Mouse (Mus musculus): ENCODE results near the gene Gm15319. TPM values are rescaled to one million over a fixed set of nuclear protein-coding genes. Genes with fewer than 3 reads are reported as not detected.
"Not testable (repeated sequence)": the region's sequence is repeated elsewhere in the genome, so short reads cannot be mapped to it uniquely, and the experiment has no call there.

Gene Gm15319
- total and polyA plus RNA-seq, 2 experiments from 2014 or later, result 0.19 TPM; not detected in 1

DNA sequence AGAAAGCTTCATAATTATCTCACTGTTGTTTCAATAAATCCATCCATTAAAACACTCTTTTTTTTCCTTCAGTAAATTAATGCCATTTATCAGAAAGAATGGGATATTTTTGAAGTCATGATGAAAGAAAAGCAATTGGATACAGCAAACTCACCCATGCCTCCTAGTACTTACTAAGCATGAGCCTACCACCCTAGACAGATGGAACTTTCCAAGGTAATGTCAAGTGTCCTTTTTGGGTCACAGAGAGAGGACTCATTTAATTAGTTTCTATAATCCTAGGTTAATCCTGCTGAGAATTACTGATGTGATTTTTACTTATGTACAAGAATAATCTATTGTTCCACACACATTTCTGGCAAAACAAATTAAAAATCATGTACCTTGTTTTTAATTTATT, 69.0 kb downstream of the Gm15319 start:
- H3K9ac ChIP-seq (replicated peaks; ENCODE audit: low read depth, low read length); DNase-seq (ENCODE audit: low spot score); H3K4me2 ChIP-seq (ENCODE audit: low read depth, low read length); H3K4me3 ChIP-seq (ENCODE audit: low read depth, low read length); H3K4me1 ChIP-seq (ENCODE audit: control insufficient read depth, insufficient read depth); H3K27ac ChIP-seq (ENCODE audit: low read depth); H3K36me3 ChIP-seq (replicated peaks; ENCODE audit: control insufficient read depth, insufficient read depth, low read length); ATAC-seq (ENCODE audit: insufficient read depth, low read depth); H3K9me3 ChIP-seq (replicated peaks; ENCODE audit: control insufficient read depth, low read length); H3K27me3 ChIP-seq (ENCODE audit: control insufficient read depth, insufficient read depth, low read length): not testable (repeated sequence)

DNA sequence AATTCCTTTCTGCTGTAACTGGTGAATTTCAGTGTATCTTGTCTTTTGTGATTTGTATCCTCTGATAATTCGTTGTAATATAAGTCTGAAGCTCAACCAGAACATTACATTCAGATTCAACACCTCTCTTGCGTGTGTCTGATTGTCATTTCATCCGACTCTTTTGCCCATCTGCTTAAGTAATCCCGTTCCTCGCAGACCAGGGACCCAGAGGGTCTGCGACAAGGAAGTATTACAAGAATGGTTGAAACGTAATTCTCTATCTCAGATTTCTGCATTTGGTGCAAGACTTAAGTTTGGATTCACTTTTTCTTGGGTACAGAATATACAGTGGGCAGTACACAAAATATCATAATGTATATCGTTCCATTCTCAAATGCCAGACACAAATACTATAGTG, 73.0 kb downstream of the Gm15319 start:
- not testable (repeated sequence) for H3K27ac ChIP-seq (ENCODE audit: low read depth); H3K27me3 ChIP-seq (ENCODE audit: control insufficient read depth, insufficient read depth, low read length); H3K4me1 ChIP-seq (ENCODE audit: control insufficient read depth, insufficient read depth); ATAC-seq (ENCODE audit: insufficient read depth, low read depth); DNase-seq (ENCODE audit: low spot score); H3K36me3 ChIP-seq (replicated peaks; ENCODE audit: control insufficient read depth, insufficient read depth, low read length); H3K9ac ChIP-seq (replicated peaks; ENCODE audit: low read depth, low read length); H3K4me2 ChIP-seq (ENCODE audit: low read depth, low read length); H3K9me3 ChIP-seq (replicated peaks; ENCODE audit: control insufficient read depth, low read length); H3K4me3 ChIP-seq (ENCODE audit: low read depth, low read length)
- WGBS, result 77% methylated on average over 4 of the region's 8 CpGs

DNA sequence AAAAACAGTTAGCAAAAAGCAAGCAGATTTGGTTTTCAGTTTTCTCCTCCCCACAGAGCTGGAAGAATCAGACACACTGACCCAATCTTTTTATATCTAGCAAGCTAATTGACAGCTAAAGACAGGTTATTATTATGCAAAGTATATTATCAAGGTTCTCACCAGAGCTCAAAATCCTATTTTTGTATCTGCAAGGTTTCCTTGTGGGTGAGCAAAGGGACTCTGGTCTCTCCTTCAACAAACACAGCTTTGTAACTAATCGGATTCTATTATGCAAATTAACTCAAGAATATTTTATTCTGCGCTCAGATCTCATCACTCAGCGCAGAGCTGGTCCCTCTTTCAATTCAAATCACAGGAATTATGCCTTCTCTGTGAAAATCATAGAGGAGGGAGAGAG, 74.1 kb downstream of the Gm15319 start:
- H3K4me1 ChIP-seq (ENCODE audit: control insufficient read depth, insufficient read depth); H3K27ac ChIP-seq (ENCODE audit: low read depth); DNase-seq (ENCODE audit: low spot score); H3K4me3 ChIP-seq (ENCODE audit: low read depth, low read length); H3K27me3 ChIP-seq (ENCODE audit: control insufficient read depth, insufficient read depth, low read length); H3K4me2 ChIP-seq (ENCODE audit: low read depth, low read length); H3K36me3 ChIP-seq (replicated peaks; ENCODE audit: control insufficient read depth, insufficient read depth, low read length); H3K9ac ChIP-seq (replicated peaks; ENCODE audit: low read depth, low read length); H3K9me3 ChIP-seq (replicated peaks; ENCODE audit: control insufficient read depth, low read length); ATAC-seq (ENCODE audit: insufficient read depth, low read depth): not testable (repeated sequence)
- 79% methylated on average over 1 of the region's 3 CpGs for WGBS

DNA sequence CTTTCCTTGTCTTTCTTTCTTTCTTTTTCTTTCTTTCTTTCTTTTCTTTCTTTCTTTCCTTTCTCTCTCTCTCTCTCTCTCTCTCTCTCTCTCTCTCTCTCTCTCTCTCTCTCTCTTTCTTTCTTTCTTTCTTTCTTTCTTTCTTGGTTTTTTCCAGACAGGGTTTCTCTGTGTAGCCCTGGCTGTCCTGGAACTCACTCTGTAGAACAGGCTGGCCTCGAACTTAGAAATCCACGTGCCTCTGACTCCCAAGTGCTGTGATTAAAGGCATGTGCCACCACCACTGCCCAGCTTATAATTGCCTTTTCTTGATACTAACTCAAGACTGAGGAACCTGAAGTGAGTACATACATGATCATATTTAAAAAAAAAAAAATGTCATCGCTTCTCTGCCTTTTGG, 75.3 kb downstream of the Gm15319 start:
- ATAC-seq (ENCODE audit: insufficient read depth, low read depth); H3K27ac ChIP-seq (ENCODE audit: low read depth); H3K9ac ChIP-seq (replicated peaks; ENCODE audit: low read depth, low read length); H3K4me1 ChIP-seq (ENCODE audit: control insufficient read depth, insufficient read depth); DNase-seq (ENCODE audit: low spot score); H3K27me3 ChIP-seq (ENCODE audit: control insufficient read depth, insufficient read depth, low read length); H3K9me3 ChIP-seq (replicated peaks; ENCODE audit: control insufficient read depth, low read length); H3K4me2 ChIP-seq (ENCODE audit: low read depth, low read length); H3K36me3 ChIP-seq (replicated peaks; ENCODE audit: control insufficient read depth, insufficient read depth, low read length); H3K4me3 ChIP-seq (ENCODE audit: low read depth, low read length): not testable (repeated sequence)
- WGBS, result 90% methylated on average over 3 of the region's 3 CpGs

Measured in heart, postnatal 0 days (tissue).